Mouse (Mus musculus): ENCODE data around the gene Vmn1r152. TPM values are rescaled to one million over a fixed set of nuclear protein-coding genes. Genes with fewer than 3 reads are reported as not detected.

Vmn1r152 gene
- not detected for total RNA-seq (2023)

DNA sequence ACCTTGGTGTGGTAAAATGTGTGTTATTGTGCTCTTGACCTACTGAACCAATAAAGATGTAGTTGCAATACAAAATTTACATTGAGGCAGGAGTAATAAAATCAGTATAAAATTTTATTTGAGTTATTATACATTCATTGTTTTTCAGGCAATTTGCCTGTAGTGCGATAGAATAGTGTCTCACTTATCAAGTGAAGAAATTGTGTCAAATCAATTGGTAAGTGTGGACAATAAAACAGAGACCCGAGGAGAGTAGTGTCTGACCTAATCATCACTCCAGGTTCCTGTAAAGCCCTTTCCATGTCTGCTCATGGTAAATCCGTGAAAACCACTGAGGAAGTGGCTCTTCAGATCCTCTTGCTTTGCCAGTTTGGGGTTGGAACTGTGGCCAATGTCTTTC is at the start of gene Vmn1r152:
Vmn1r152 (plus strand) TSS at position 301 of the 400 bp plus-strand sequence.

DNA sequence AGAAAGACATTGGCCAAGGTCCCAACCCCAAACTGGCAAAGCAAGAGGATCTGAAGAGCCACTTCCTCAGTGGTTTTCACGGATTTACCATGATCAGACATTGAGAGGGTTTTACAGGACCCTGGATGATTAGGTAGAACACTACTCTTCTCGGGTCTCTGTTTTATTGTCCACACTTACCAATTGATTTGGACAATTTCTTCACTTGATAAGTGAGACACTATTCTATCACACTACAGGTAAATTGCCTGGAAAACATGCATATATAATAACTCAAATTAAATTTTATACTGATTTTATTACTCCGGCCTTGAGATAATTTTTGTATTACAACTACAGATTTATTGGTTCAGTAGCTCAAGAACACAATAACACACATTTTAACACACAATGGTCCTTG is 23.2 kb upstream of the Vmn1r152 start, which contains the start of gene Vmn1r151:
Vmn1r151 (minus strand) TSS at position 101 of the 400 bp plus-strand sequence.

DNA sequence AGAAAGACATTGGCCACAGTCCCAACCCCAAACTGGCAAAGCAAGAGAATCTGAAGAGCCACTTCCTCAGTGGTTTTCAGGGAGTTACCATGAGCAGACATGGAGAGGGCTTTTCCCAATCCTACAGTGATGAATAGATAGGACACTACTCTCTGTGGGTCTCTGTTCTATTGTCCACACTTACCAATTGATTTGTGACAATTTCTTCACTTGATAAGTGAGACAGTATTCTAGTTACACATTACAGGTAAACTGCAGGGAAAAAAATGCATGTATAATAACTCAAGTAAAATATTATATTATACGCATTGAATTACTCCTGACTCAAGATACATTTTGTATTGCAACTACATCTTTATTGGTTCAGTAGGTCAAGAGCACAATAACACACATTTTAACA is 12.0 kb downstream of the Vmn1r152 start, which contains the start of gene Gm8677:
Gm8677 (minus strand) TSS at position 101 of the 400 bp plus-strand sequence.

DNA sequence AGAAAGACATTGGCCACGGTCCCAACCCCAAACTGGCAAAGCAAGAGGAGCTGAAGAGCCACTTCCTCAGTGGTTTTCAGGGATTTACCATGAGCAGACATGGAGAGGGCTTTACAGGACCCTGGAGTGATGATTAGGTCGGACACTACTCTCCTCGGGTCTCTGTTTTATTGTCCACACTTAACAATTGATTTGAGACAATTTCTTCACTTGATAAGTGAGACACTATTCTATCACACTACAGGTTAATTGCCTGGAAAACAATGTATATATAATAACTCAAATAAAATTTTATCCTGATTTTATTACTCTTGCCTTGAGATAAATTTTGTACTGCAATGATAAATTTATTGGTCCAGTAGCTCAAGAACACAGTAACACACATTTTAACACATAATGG is 42.5 kb downstream of the Vmn1r152 start, which contains the start of gene Gm4201:
Gm4201 (minus strand) TSS at position 101 of the 400 bp plus-strand sequence.

Other genes starting within 250 kb of the Vmn1r152 start
- gene Gm4187, start 193.2 kb upstream of the Vmn1r152 start, total RNA-seq (2023), result not detected
- gene Gm8660, start 151.9 kb upstream of the Vmn1r152 start, total RNA-seq (2023), result not detected
- gene Vmn1r148, start 109.4 kb upstream of the Vmn1r152 start, total RNA-seq (2023), result not detected
- gene Vmn1r149, start 84.7 kb upstream of the Vmn1r152 start, total RNA-seq (2023), result not detected
- not detected for gene Gm10665, start 58.9 kb upstream of the Vmn1r152 start, total RNA-seq (2023)
- gene Vmn1r151, start 23.3 kb upstream of the Vmn1r152 start, total RNA-seq (2023), result not detected
- gene Gm8677, start 11.9 kb downstream of the Vmn1r152 start, total RNA-seq (2023), result not detected
- not detected for gene Gm4201, start 42.4 kb downstream of the Vmn1r152 start, total RNA-seq (2023)
- not detected for gene Gm4565, start 65.2 kb downstream of the Vmn1r152 start, total RNA-seq (2023)
- gene Vmn1r155, start 135.1 kb downstream of the Vmn1r152 start, total RNA-seq (2023), result not detected
- gene Gm8693, start 169.3 kb downstream of the Vmn1r152 start, total RNA-seq (2023), result not detected
- not detected for gene Gm4567, start 196.7 kb downstream of the Vmn1r152 start, total RNA-seq (2023)
- gene Vmn1r157, start 238.7 kb downstream of the Vmn1r152 start, total RNA-seq (2023), result not detected